Mouse (Mus musculus) liver, embryonic 13.5 days (tissue): ENCODE measurements around the gene Agps. TPM values are rescaled to one million over a fixed set of nuclear protein-coding genes. Genes with fewer than 3 reads are reported as not detected.
A peak's percentile ranks its signal among the peaks of the same experiment; 100 is the strongest.

ENCODE experiments used
- ATAC-seq: fragments of 200-750 bp; cut with Nextera tagmentation; 2 replicates; pipeline ENCODE4 v1.8.0; 2017; ENCODE audit warnings: low read depth, mild to moderate bottlenecking, moderate number of reproducible peaks, moderate library complexity
- DNase-seq: peaks from one replicate; pipeline ENCODE4 v3.0.0; 2022
- H3K27ac ChIP-seq: fragments of 300-500 bp; sonication (generic); 2 replicates; pipeline ENCODE4 v1.5.1; 2015; ENCODE audit warnings: moderate library complexity, mild to moderate bottlenecking, inconsistent platforms
- H3K27me3 ChIP-seq: fragments of 300-500 bp; sonication (generic); 2 replicates; pipeline ENCODE4 v1.6.1; 2015; ENCODE audit warnings: mild to moderate bottlenecking, inconsistent platforms
- H3K36me3 ChIP-seq: fragments of 300-500 bp; sonication (generic); 2 replicates; pipeline ENCODE4 v1.6.1; 2015; ENCODE audit warnings: mild to moderate bottlenecking, inconsistent platforms
- H3K4me1 ChIP-seq: fragments of 300-500 bp; sonication (generic); replicated peaks from 2 replicates; pipeline ENCODE4 v1.6.1; 2015; ENCODE audit warnings: inconsistent platforms
- H3K4me2 ChIP-seq: fragments of 300-500 bp; sonication (generic); 2 replicates; pipeline ENCODE4 v1.6.1; 2015; ENCODE audit warnings: inconsistent platforms, mild to moderate bottlenecking, moderate library complexity
- H3K4me3 ChIP-seq: fragments of 300-500 bp; sonication (generic); replicated peaks from 2 replicates; pipeline ENCODE4 v1.5.1; 2015; ENCODE audit warnings: mild to moderate bottlenecking, inconsistent platforms
- H3K9ac ChIP-seq: fragments of 300-500 bp; sonication (generic); 2 replicates; pipeline ENCODE4 v1.6.1; 2015; ENCODE audit warnings: mild to moderate bottlenecking, inconsistent platforms
- H3K9me3 ChIP-seq: fragments of 300-500 bp; sonication (generic); replicated peaks from 2 replicates; pipeline ENCODE4 v1.6.1; 2016; ENCODE audit warnings: inconsistent platforms
- WGBS: fragments of 180-500 bp; shearing (Covaris S2); methylation state at CpG from one replicate; pipeline ENCODE4 v1.1.7; 2015; ENCODE audit not compliant: insufficient replicate concordance; 5-methylcytosine and 5-hydroxymethylcytosine counted together
- polyA plus RNA-seq: library from polyadenylated mRNA; unstranded; fragments of >200 nt; fragmentation: Nextera tagmentation; extraction: Ambion mirVana; gene quantifications from 2 replicates; pipeline ENCODE4 v1.2.1, GENCODE M21; 2015

Gene Agps
- polyA plus RNA-seq, 1 experiment from 2014 or later: 14.3 TPM

- DNase-seq: no peak
- H3K27ac ChIP-seq: no peak overlapping the region
- H3K9me3 ChIP-seq: no peaks in the 10 kb centered on the region
- H3K4me3 ChIP-seq: no peak overlapping the region
- peaks cover 37% of the 10 kb centered on the region for H3K4me1 ChIP-seq
- H3K4me2 ChIP-seq: no peak overlapping the region
- no peak overlapping the region for H3K9ac ChIP-seq
- H3K36me3 ChIP-seq: no peaks in the 10 kb centered on the region
- WGBS: 75% methylated on average over 7 of the region's 7 CpGs
- no peaks in the 10 kb centered on the region for H3K27me3 ChIP-seq
- ATAC-seq: no peak
Measured at GRCm38 (mm10) chr2:75830233-75830632, 1.7 kb upstream of the Agps start.

- no peaks in the 10 kb centered on the region for H3K9me3 ChIP-seq
- no peak overlapping the region for H3K27ac ChIP-seq
- H3K4me3 ChIP-seq: peak overlapping the region; percentile 77
- under 1% methylated on average over 5 of the region's 5 CpGs for WGBS
- H3K9ac ChIP-seq: peak overlapping the region; percentile 85
- H3K36me3 ChIP-seq: no peaks in the 10 kb centered on the region
- no peaks in the 10 kb centered on the region for H3K27me3 ChIP-seq
- DNase-seq (no peak), ATAC-seq (no peak)
- H3K4me1 ChIP-seq: peaks cover 46% of the 10 kb centered on the region
- peak overlapping the region; percentile 70 for H3K4me2 ChIP-seq
Measured at GRCm38 (mm10) chr2:75832781-75833180, 804 bp downstream of the Agps start.

GRCm38 (mm10) chr2:75834492-75834891 lies 2.5 kb downstream of the Agps start:
- Histone ChIP-seq H3K4me3 (no peak overlapping the region; the same call in 1 of the 2 replicates), H3K27ac (no peak overlapping the region), H3K36me3 (no peaks in the 10 kb centered on the region), H3K9me3 (no peaks in the 10 kb centered on the region), H3K4me1 (peaks cover 59% of the 10 kb centered on the region), H3K9ac (no peak overlapping the region), H3K27me3 (no peaks in the 10 kb centered on the region), H3K4me2 (no peak overlapping the region)
- ATAC-seq (no peak), DNase-seq (no peak)
- WGBS: 77% methylated on average over 2 of the region's 2 CpGs

- Histone ChIP-seq H3K9ac (no peak overlapping the region), H3K36me3 (no peaks in the 10 kb centered on the region), H3K4me1 (peaks cover 49% of the 10 kb centered on the region), H3K27ac (no peak overlapping the region), H3K27me3 (no peaks in the 10 kb centered on the region), H3K4me3 (no peak overlapping the region), H3K9me3 (no peaks in the 10 kb centered on the region), H3K4me2 (no peak overlapping the region)
- WGBS: 71% methylated on average over 2 of the region's 2 CpGs
- no peak for DNase-seq
- no peak for ATAC-seq
Measured at GRCm38 (mm10) chr2:75842302-75842701, 10.3 kb downstream of the Agps start.

GRCm38 (mm10) chr2:75847708-75848107 lies 15.7 kb downstream of the Agps start:
- no peak overlapping the region for H3K27ac ChIP-seq
- no peaks in the 10 kb centered on the region for H3K9me3 ChIP-seq
- H3K36me3 ChIP-seq: no peaks in the 10 kb centered on the region
- DNase-seq (no peak), ATAC-seq (no peak)
- H3K9ac ChIP-seq: no peak overlapping the region
- peaks cover 38% of the 10 kb centered on the region for H3K4me1 ChIP-seq
- 83% methylated on average over 1 of the region's 1 CpGs for WGBS
- no peak overlapping the region for H3K4me3 ChIP-seq
- H3K4me2 ChIP-seq: no peak overlapping the region
- no peaks in the 10 kb centered on the region for H3K27me3 ChIP-seq

- no peak overlapping the region for H3K4me3 ChIP-seq
- WGBS: 56% methylated on average over 2 of the region's 2 CpGs
- ATAC-seq (peak; percentile 72), DNase-seq (no peak)
- peaks cover 23% of the 10 kb centered on the region for H3K4me1 ChIP-seq
- no peaks in the 10 kb centered on the region for H3K9me3 ChIP-seq
- 0 out of 2 replicates have a peak overlapping the region, but pooled peaks have one; percentile 19 for H3K27ac ChIP-seq
- H3K36me3 ChIP-seq: peaks cover 13% of the 10 kb centered on the region
- H3K27me3 ChIP-seq: no peaks in the 10 kb centered on the region
- no peak overlapping the region for H3K9ac ChIP-seq
- no peak overlapping the region for H3K4me2 ChIP-seq
Measured at GRCm38 (mm10) chr2:75852483-75852882, 20.5 kb downstream of the Agps start.

GRCm38 (mm10) chr2:75854136-75854535 lies 22.2 kb downstream of the Agps start:
- no peak for ATAC-seq
- no peak overlapping the region for H3K4me2 ChIP-seq

GRCm38 (mm10) chr2:75861115-75861514 lies 29.1 kb downstream of the Agps start:
- no peak for DNase-seq

More at GRCm38 (mm10) chr2:75854136-75854535, 22.2 kb downstream of the Agps start:
- no peak overlapping the region for H3K9ac ChIP-seq
- no peaks in the 10 kb centered on the region for H3K9me3 ChIP-seq
- no peak overlapping the region for H3K4me3 ChIP-seq
- no peak overlapping the region for H3K27ac ChIP-seq
- peaks cover 24% of the 10 kb centered on the region for H3K36me3 ChIP-seq
- 60% methylated on average over 3 of the region's 3 CpGs for WGBS
- DNase-seq: no peak
- peaks cover 23% of the 10 kb centered on the region for H3K4me1 ChIP-seq
- no peaks in the 10 kb centered on the region for H3K27me3 ChIP-seq

GRCm38 (mm10) chr2:75869604-75870003 lies 37.6 kb downstream of the Agps start:
- ATAC-seq (no peak), DNase-seq (no peak)
- Histone ChIP-seq H3K4me2 (no peak overlapping the region), H3K9ac (no peak overlapping the region), H3K36me3 (peaks cover 21% of the 10 kb centered on the region), H3K9me3 (no peaks in the 10 kb centered on the region), H3K27me3 (no peaks in the 10 kb centered on the region), H3K27ac (no peak overlapping the region), H3K4me1 (no peaks in the 10 kb centered on the region), H3K4me3 (no peak overlapping the region)
- WGBS: 89% methylated on average over 2 of the region's 2 CpGs

More at GRCm38 (mm10) chr2:75861115-75861514, 29.1 kb downstream of the Agps start:
- H3K9ac ChIP-seq: no peak overlapping the region
- H3K9me3 ChIP-seq: no peaks in the 10 kb centered on the region
- H3K4me1 ChIP-seq: no peaks in the 10 kb centered on the region
- 94% methylated on average over 3 of the region's 3 CpGs for WGBS
- no peak overlapping the region for H3K27ac ChIP-seq
- H3K36me3 ChIP-seq: peaks cover 38% of the 10 kb centered on the region
- H3K4me2 ChIP-seq: no peak overlapping the region
- H3K4me3 ChIP-seq: no peak overlapping the region
- no peak for ATAC-seq
- H3K27me3 ChIP-seq: no peaks in the 10 kb centered on the region

GRCm38 (mm10) chr2:75874008-75874559 lies 42.1 kb downstream of the Agps start:
- ATAC-seq (no peak), DNase-seq (no peak)
- Histone ChIP-seq H3K4me3 (no peak overlapping the region), H3K9me3 (no peaks in the 10 kb centered on the region), H3K4me2 (no peak overlapping the region), H3K9ac (no peak overlapping the region), H3K36me3 (peaks cover 20% of the 10 kb centered on the region), H3K4me1 (no peaks in the 10 kb centered on the region), H3K27ac (no peak overlapping the region), H3K27me3 (no peaks in the 10 kb centered on the region)
- WGBS: 73% methylated on average over 3 of the region's 3 CpGs

- 57% methylated on average over 3 of the region's 3 CpGs for WGBS
- no peak for DNase-seq
- no peak for ATAC-seq
Measured at GRCm38 (mm10) chr2:75879791-75880190, 47.8 kb downstream of the Agps start.

GRCm38 (mm10) chr2:75883543-75883942 lies 51.6 kb downstream of the Agps start:
- Histone ChIP-seq H3K4me2 (no peak overlapping the region), H3K27ac (no peak overlapping the region), H3K4me1 (no peaks in the 10 kb centered on the region), H3K9ac (no peak overlapping the region), H3K36me3 (peaks cover 17% of the 10 kb centered on the region), H3K4me3 (no peak overlapping the region), H3K27me3 (no peaks in the 10 kb centered on the region), H3K9me3 (no peaks in the 10 kb centered on the region)
- no peak for ATAC-seq
- 28% methylated on average over 1 of the region's 1 CpGs for WGBS
- peak; percentile 33 for DNase-seq

More at GRCm38 (mm10) chr2:75879791-75880190, 47.8 kb downstream of the Agps start:
- H3K36me3 ChIP-seq: peaks cover 14% of the 10 kb centered on the region; the same call in 1 of the 2 replicates
- no peaks in the 10 kb centered on the region for H3K27me3 ChIP-seq
- no peak overlapping the region for H3K4me3 ChIP-seq
- H3K4me1 ChIP-seq: no peaks in the 10 kb centered on the region
- no peaks in the 10 kb centered on the region for H3K9me3 ChIP-seq
- no peak overlapping the region for H3K4me2 ChIP-seq
- no peak overlapping the region for H3K27ac ChIP-seq
- H3K9ac ChIP-seq: no peak overlapping the region
